Mouse (Mus musculus) small intestine, adult 2 months (tissue): ENCODE measurements at regions not wholly inside any gene's neighbourhood (a gene's known extent, or its start where the extent isn't known, plus 50 kb on each side); places are given as distances from the start of the nearest gene placed in this dataset.

ENCODE experiments used
- CTCF ChIP-seq: fragments of 200-500 bp; IDR thresholded peaks from 2 replicates; pipeline ENCODE4 v1.5.1; 2012; ENCODE audit warnings: low read depth, mild to moderate bottlenecking, control low read depth, inconsistent platforms, low read length, moderate library complexity, mixed read lengths; ENCODE audit not compliant: insufficient replicate concordance, insufficient read length; ENCODE audit errors: extremely low read depth
- POLR2A ChIP-seq: fragments of 200-500 bp; IDR thresholded peaks from 2 replicates; pipeline ENCODE4 v1.6.1; 2012; ENCODE audit warnings: low read depth, mild to moderate bottlenecking, control low read depth, inconsistent platforms, low read length, moderate library complexity

- TF ChIP-seq CTCF, result no peak
- TF ChIP-seq POLR2A, result no peak
These were observed 135.7 kb downstream of the Nhlrc3 start for GRCm38 (mm10) chr3:53327424-53327823.
